ENCODE assay signal across 8 mouse cellular contexts in the genomic region with DNA sequence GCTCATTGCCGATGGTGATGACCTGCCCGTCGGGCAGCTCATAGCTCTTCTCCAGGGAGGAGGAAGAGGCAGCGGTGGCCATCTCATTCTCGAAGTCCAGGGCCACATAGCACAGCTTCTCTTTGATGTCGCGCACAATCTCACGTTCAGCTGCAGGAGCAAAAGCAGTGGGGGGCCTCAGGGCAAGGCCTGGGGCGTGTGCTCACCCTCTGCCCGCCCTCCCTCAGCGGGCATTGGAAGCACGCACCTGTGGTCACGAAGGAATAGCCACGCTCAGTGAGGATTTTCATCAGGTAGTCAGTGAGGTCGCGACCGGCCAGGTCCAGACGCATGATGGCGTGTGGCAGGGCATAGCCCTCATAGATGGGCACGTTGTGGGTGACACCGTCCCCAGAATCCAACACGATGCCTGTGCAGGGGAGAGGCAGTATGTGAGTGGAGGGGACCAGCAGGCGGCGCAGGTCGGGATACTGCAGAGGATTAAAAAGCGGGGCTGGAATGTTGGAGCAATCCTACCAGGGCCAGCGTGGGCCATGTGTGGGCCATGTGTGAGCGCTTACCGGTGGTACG. TPM values are rescaled to one million over a fixed set of nuclear protein-coding genes. Genes with fewer than 3 reads are reported as not detected.
A peak's percentile ranks its signal among the peaks of the same experiment; 100 is the strongest.
DNase-seq lines count a peak whose midpoint lies in the region; ATAC-seq lines count a peak whose summit lies in the region.

No protein-coding gene starts in this region.

- no peaks in the 10 kb centered on the region for H3K36me3 ChIP-seq in midbrain, embryonic 11.5 days (ENCODE audit: control insufficient read depth, insufficient read depth, low read length)

- peaks cover 12% of the 10 kb centered on the region for H3K4me1 ChIP-seq in midbrain, embryonic 11.5 days (ENCODE audit: control insufficient read depth, insufficient read depth, low read length)

- 9% methylated on average over 30 of the region's 30 CpGs for WGBS in midbrain, embryonic 11.5 days

- H3K4me3 ChIP-seq in midbrain, embryonic 11.5 days (ENCODE audit: low read depth, low read length) = peak overlapping the region; percentile 34

- H3K9me3 ChIP-seq in midbrain, embryonic 11.5 days (ENCODE audit: control insufficient read depth, low read length) = no peaks in the 10 kb centered on the region

- ATAC-seq in midbrain, embryonic 11.5 days (ENCODE audit: low FRiP score) = peak; percentile 24; the same call in 1 of the 2 replicates
- ATAC-seq in inflammation-experienced regulatory T-cells, adult 6 months = no peak

- H3K9ac ChIP-seq in midbrain, embryonic 11.5 days (ENCODE audit: low read length) = peak overlapping the region; percentile 48; the same call in 1 of the 2 replicates

- H3K27me3 ChIP-seq in midbrain, embryonic 11.5 days (ENCODE audit: control insufficient read depth, insufficient read depth, low read length) = peaks cover 45% of the 10 kb centered on the region

- H3K27ac ChIP-seq in midbrain, embryonic 11.5 days (ENCODE audit: low read depth, low read length) = no peak overlapping the region

- peak overlapping the region; percentile 62 for H3K4me2 ChIP-seq in midbrain, embryonic 11.5 days

- peak; percentile 59 for DNase-seq in cerebellum, adult 11-12 months
- DNase-seq in cerebellum, adult 8-10 months = no peak
- peak; percentile 57 for DNase-seq in cerebellum, adult 9-10 months
- peak; percentile 24 for DNase-seq in forelimb bud, embryonic 11.5 days (ENCODE audit: low read depth, low spot score)
- peak; percentile 88 for DNase-seq in midbrain, embryonic 11.5 days (ENCODE audit: low spot score, missing footprints)
- no peak for DNase-seq in testis, postnatal 10 days (ENCODE audit: low spot score)
- no peak for DNase-seq in kidney, postnatal 4 days

RNA-seq across cellular contexts. Expression of a gene that starts 1.9 kb away (rescaled TPM):
- 0.17 TPM in 1 of 2 replicates, not detected in the other for polyA plus RNA-seq in midbrain, embryonic 11.5 days (2014; fragmentation: Nextera tagmentation; extraction: Ambion mirVana)
- under 1 TPM in 2 of 3 experiments, not detected in 1; 0.25 to 0.26 TPM for polyA plus RNA-seq in inflammation-experienced regulatory T-cells, adult 6 months (2017; shearing (Covaris generic))

RNA-seq across cellular contexts. Expression of a gene that starts 32.7 kb away (rescaled TPM):
- 7.5 and 7.9 TPM in 2 replicates for polyA plus RNA-seq in midbrain, embryonic 11.5 days (2014; fragmentation: Nextera tagmentation; extraction: Ambion mirVana)
- polyA plus RNA-seq in inflammation-experienced regulatory T-cells, adult 6 months (2017; shearing (Covaris generic)) = 1 to 10 TPM; 3.3 to 5.1 (median 3.7) TPM

RNA-seq across cellular contexts. Expression of a gene that starts 56.4 kb away (rescaled TPM):
- 54.2 and 61.7 TPM in 2 replicates for polyA plus RNA-seq in midbrain, embryonic 11.5 days (2014; fragmentation: Nextera tagmentation; extraction: Ambion mirVana)
- 10 to 100 TPM in 1 of 3 experiments, 1 to 10 TPM in 2; 7.2 to 10.5 (median 8.2) TPM for polyA plus RNA-seq in inflammation-experienced regulatory T-cells, adult 6 months (2017; shearing (Covaris generic))

Comparison
In these comparisons a context has a peak if more than half of its experiments do, and no peak if none do; other contexts are left out.
1. DNase-seq: peak in cerebellum, adult 11-12 months (single experiment), cerebellum, adult 9-10 months (single experiment), forelimb bud, embryonic 11.5 days (single experiment) and midbrain, embryonic 11.5 days (single experiment); none in cerebellum, adult 8-10 months (single experiment), testis, postnatal 10 days (single experiment) and kidney, postnatal 4 days (0 of 2).